Mouse (Mus musculus) liver, embryonic 14.5 days (tissue): ENCODE measurements around the gene Kansl1. TPM values are rescaled to one million over a fixed set of nuclear protein-coding genes. Genes with fewer than 3 reads are reported as not detected.

Source experiments
- ATAC-seq: fragments of 200-750 bp; cut with Nextera tagmentation; 2 replicates; pipeline ENCODE4 v1.8.0; 2017; ENCODE audit warnings: moderate number of reproducible peaks, mild to moderate bottlenecking, moderate library complexity; ENCODE audit not compliant: insufficient read depth
- DNase-seq, 3 experiments: peaks; one replicate each; pipeline ENCODE4 v3.0.0-alpha.2; 2012 to 2013; ENCODE audit warnings: low read depth in 3 of 3, low spot score in 3 of 3
- H3K27ac ChIP-seq: fragments of 300-500 bp; sonication (generic); 2 replicates; pipeline ENCODE4 v1.5.1; 2014; ENCODE audit warnings: moderate library complexity, mild to moderate bottlenecking, control low read depth, inconsistent platforms
- H3K27me3 ChIP-seq: fragments of 300-500 bp; sonication (generic); 2 replicates; pipeline ENCODE4 v1.6.1; 2014; ENCODE audit warnings: mild to moderate bottlenecking, low read length, moderate library complexity; ENCODE audit not compliant: control insufficient read depth, insufficient read depth
- H3K36me3 ChIP-seq: fragments of 300-500 bp; sonication (generic); replicated peaks from 2 replicates; pipeline ENCODE4 v1.6.1; 2014; ENCODE audit warnings: low read depth; ENCODE audit not compliant: control insufficient read depth, insufficient read depth
- H3K4me1 ChIP-seq, 2 experiments: fragments of 200-500 bp in 1 of 2; fragments of 300-500 bp in 1 of 2; sonication (generic) in 1 of 2; replicated peaks; 2 replicates each; pipeline ENCODE4 v1.6.1; 2012 to 2014; ENCODE audit warnings: antibody characterized with exemption in 1 of 2, inconsistent platforms in 1 of 2, low read length in 1 of 2; ENCODE audit not compliant: control insufficient read depth in 2 of 2, insufficient read depth in 2 of 2
- H3K4me2 ChIP-seq: fragments of 300-500 bp; sonication (generic); 2 replicates; pipeline ENCODE4 v1.6.1; 2014; ENCODE audit warnings: low read depth, mild to moderate bottlenecking, control low read depth, moderate library complexity
- H3K4me3 ChIP-seq, 2 experiments: fragments of 200-500 bp in 1 of 2; fragments of 300-500 bp in 1 of 2; sonication (generic) in 1 of 2; 2 replicates each; pipeline ENCODE4 v1.5.1; 2012 to 2014; ENCODE audit warnings: low read depth in 2 of 2, low read length in 2 of 2, mild to moderate bottlenecking in 2 of 2, control low read depth in 1 of 2, inconsistent platforms in 1 of 2, moderate library complexity in 1 of 2; ENCODE audit not compliant: insufficient read depth in 1 of 2
- H3K9ac ChIP-seq: fragments of 300-500 bp; sonication (generic); replicated peaks from 2 replicates; pipeline ENCODE4 v1.6.1; 2014; ENCODE audit warnings: mild to moderate bottlenecking, control low read depth, moderate library complexity
- H3K9me3 ChIP-seq: fragments of 300-500 bp; sonication (generic); 2 replicates; pipeline ENCODE4 v1.6.1; 2016; ENCODE audit warnings: low read length, mixed read lengths; ENCODE audit not compliant: control insufficient read depth
- CTCF ChIP-seq: IDR thresholded peaks from 2 replicates; pipeline ENCODE4 v1.5.1; 2016; ENCODE audit warnings: antibody characterized with exemption, low read depth, control low read depth
- EP300 ChIP-seq: IDR thresholded peaks from 2 replicates; pipeline ENCODE4 v1.6.1; 2016; ENCODE audit warnings: antibody characterized with exemption, low read depth
- WGBS: fragments of 180-500 bp; shearing (Covaris S2); extraction: QIAGEN DNeasy Blood & Tissue Kit; methylation state at CpG from one replicate; pipeline ENCODE4 v1.1.7; 2014; ENCODE audit not compliant: insufficient replicate concordance; 5-methylcytosine and 5-hydroxymethylcytosine counted together
- polyA plus RNA-seq, 2 experiments: library from polyadenylated mRNA; depleted of rRNA in 1 of 2; stranded (reverse) in 1 of 2; unstranded in 1 of 2; fragments of >200 nt; fragmentation: Nextera tagmentation in 1 of 2; extraction: Ambion mirVana in 1 of 2; gene quantifications; 2 replicates each; pipeline versions ENCODE4 v1.2.1 to v1.2.3; 2012 to 2014

Kansl1 gene
- polyA plus RNA-seq, 2 experiments, result 5.3 to 12.3 TPM

GRCm38 (mm10) chr11:104424727-104425416 is 43.8 kb downstream of the Kansl1 start:
- peak; percentile 86 for ATAC-seq
- no peaks in the 10 kb centered on the region for H3K9me3 ChIP-seq
- H3K9ac ChIP-seq, result peak overlapping the region; percentile 28; the same call in 1 of the 2 replicates
- H3K36me3 ChIP-seq, result peaks cover 21% of the 10 kb centered on the region
- H3K4me1 ChIP-seq, result peaks cover 10 to 14% of the 10 kb centered on the region in 2 experiments
- H3K27me3 ChIP-seq, result no peaks in the 10 kb centered on the region
- WGBS, result 25% methylated on average over 16 of the region's 16 CpGs
- DNase-seq, result peak in 1 of 3 experiments; percentile 50
- peak overlapping the region; percentile 56 for H3K4me2 ChIP-seq
- H3K4me3 ChIP-seq, result peak overlapping the region; percentile 38 to 39
- no peak for TF ChIP-seq EP300
- no peak for TF ChIP-seq CTCF
- peak overlapping the region; percentile 56 for H3K27ac ChIP-seq

GRCm38 (mm10) chr11:104412254-104412653 is 56.4 kb downstream of the Kansl1 start:
- Histone ChIP-seq H3K9me3 (no peaks in the 10 kb centered on the region), H3K4me2 (no peak overlapping the region), H3K27ac (no peak overlapping the region), H3K36me3 (no peaks in the 10 kb centered on the region; the same call in 1 of the 2 replicates), H3K4me3 (no peak overlapping the region), H3K9ac (no peak overlapping the region), H3K27me3 (no peaks in the 10 kb centered on the region), H3K4me1 (no peaks in the 10 kb centered on the region)
- DNase-seq (no peak), ATAC-seq (no peak)
- no peak for TF ChIP-seq CTCF

DNA sequence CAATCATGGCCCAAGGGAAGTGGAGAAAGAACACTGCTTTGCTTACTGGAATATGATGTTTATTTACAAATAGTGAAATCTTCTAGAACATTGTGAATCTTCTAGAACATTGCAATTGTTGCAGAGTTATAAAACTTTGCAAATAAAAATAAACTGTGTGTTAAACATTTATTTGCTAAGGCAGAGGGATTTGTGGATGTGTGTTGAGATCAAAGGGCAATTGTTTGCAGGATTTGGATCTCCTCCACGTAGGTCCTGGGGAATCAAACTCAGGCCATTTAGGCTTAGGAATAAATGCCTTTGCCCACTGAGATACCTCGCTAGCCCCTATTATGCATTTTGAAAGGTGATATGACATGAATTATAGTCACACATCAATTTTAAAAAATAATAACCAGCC is 61.3 kb downstream of the Kansl1 start:
- ATAC-seq, result no peak

DNA sequence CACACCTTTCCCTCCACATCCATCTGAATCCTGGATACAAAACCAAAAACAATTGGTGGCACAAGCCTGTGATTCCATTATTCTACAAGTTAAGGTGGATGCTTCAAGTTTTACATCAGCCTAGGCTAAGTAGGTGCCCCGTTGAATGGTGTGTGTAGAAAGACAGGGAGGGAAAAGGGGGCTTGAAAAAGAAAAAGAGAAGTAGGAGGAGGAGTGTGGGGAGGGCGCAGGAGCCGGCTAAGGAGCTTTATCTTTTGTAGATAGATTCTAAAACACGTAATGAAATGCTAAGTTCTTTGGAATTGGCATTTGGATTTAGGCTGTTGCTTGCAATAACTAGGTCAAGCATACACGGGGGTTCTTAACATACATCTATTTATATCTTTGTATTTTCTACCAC is 67.7 kb downstream of the Kansl1 start:
- DNase-seq (no peak), ATAC-seq (no peak)
- Histone ChIP-seq H3K4me2 (no peak overlapping the region), H3K36me3 (peaks cover 5% of the 10 kb centered on the region), H3K9me3 (no peaks in the 10 kb centered on the region), H3K4me3 (no peak overlapping the region), H3K9ac (no peak overlapping the region), H3K27me3 (no peaks in the 10 kb centered on the region), H3K27ac (no peak overlapping the region), H3K4me1 (no peaks in the 10 kb centered on the region; a peak in 1 of 4 replicates)
- 55% methylated on average over 5 of the region's 5 CpGs for WGBS
- TF ChIP-seq EP300, result no peak
- TF ChIP-seq CTCF, result no peak

More for the DNA sequence above, 61.3 kb downstream of the Kansl1 start:
- Histone ChIP-seq H3K27me3 (no peaks in the 10 kb centered on the region), H3K9me3 (no peaks in the 10 kb centered on the region), H3K9ac (no peak overlapping the region), H3K27ac (no peak overlapping the region), H3K4me1 (no peaks in the 10 kb centered on the region), H3K4me3 (no peak overlapping the region), H3K36me3 (peaks cover 3% of the 10 kb centered on the region), H3K4me2 (no peak overlapping the region)
- TF ChIP-seq EP300, result no peak
- 64% methylated on average over 2 of the region's 2 CpGs for WGBS
- DNase-seq, result no peak

GRCm38 (mm10) chr11:104399459-104400216 is 69.0 kb downstream of the Kansl1 start:
- Histone ChIP-seq H3K36me3 (peaks cover 5% of the 10 kb centered on the region), H3K27me3 (no peaks in the 10 kb centered on the region), H3K27ac (no peak overlapping the region), H3K9me3 (no peaks in the 10 kb centered on the region), H3K4me3 (no peak overlapping the region), H3K9ac (no peak overlapping the region), H3K4me2 (no peak overlapping the region), H3K4me1 (no peaks in the 10 kb centered on the region; a peak in 1 of 4 replicates)
- ATAC-seq (no peak), DNase-seq (no peak)
- no peak for TF ChIP-seq EP300
- no peak for TF ChIP-seq CTCF
- 76% methylated on average over 4 of the region's 4 CpGs for WGBS
